Mouse (Mus musculus): ENCODE data around the gene Olfr71.
A peak's percentile ranks its signal among the peaks of the same experiment; 100 is the strongest.

The Olfr71 gene

GRCm38 (mm10) chr4:43711821-43712220, 1.8 kb upstream of the Olfr71 start:
- DNase-seq, result peak; percentile 93 to 95

GRCm38 (mm10) chr4:43705991-43706390, 4.1 kb downstream of the Olfr71 start:
- DNase-seq, result peak in 1 of 2 experiments; percentile 47

- DNase-seq, result peak; percentile 59 to 70
Measured at GRCm38 (mm10) chr4:43703851-43704250, 6.2 kb downstream of the Olfr71 start.

GRCm38 (mm10) chr4:43703439-43703838, 6.6 kb downstream of the Olfr71 start:
- no peak for DNase-seq

GRCm38 (mm10) chr4:43700707-43701106, 9.3 kb downstream of the Olfr71 start, which contains the start of gene Olfr70:
TSS of gene Olfr70 (minus strand) at chr4:43700807.
- DNase-seq, result no peak

GRCm38 (mm10) chr4:43696561-43696960, 13.5 kb downstream of the Olfr71 start:
- DNase-seq, result no peak

GRCm38 (mm10) chr4:43695249-43695671, 14.8 kb downstream of the Olfr71 start:
- DNase-seq, result peak; percentile 38 to 60

GRCm38 (mm10) chr4:43694439-43695248, 15.4 kb downstream of the Olfr71 start:
- no peak for DNase-seq

GRCm38 (mm10) chr4:43693806-43694241, 16.2 kb downstream of the Olfr71 start:
- DNase-seq, result no peak

GRCm38 (mm10) chr4:43691026-43691425, 19.0 kb downstream of the Olfr71 start:
- DNase-seq, result no peak

GRCm38 (mm10) chr4:43690021-43690420, 20.0 kb downstream of the Olfr71 start:
- no peak for DNase-seq

- DNase-seq, result peak; percentile 55 to 72
Measured at GRCm38 (mm10) chr4:43679416-43680043, 30.5 kb downstream of the Olfr71 start.

- DNase-seq, result no peak
Measured at GRCm38 (mm10) chr4:43678541-43678940, 31.5 kb downstream of the Olfr71 start.

- no peak for DNase-seq
Measured at GRCm38 (mm10) chr4:43675608-43676007, 34.4 kb downstream of the Olfr71 start.

- no peak for DNase-seq
Measured at GRCm38 (mm10) chr4:43674974-43675373, 35.1 kb downstream of the Olfr71 start.

- DNase-seq, result no peak
Measured at GRCm38 (mm10) chr4:43673703-43674102, 36.4 kb downstream of the Olfr71 start.

- peak; percentile 95 to 97 for DNase-seq
Measured at GRCm38 (mm10) chr4:43672070-43672469, 38.0 kb downstream of the Olfr71 start.

GRCm38 (mm10) chr4:43669428-43669794, 40.6 kb downstream of the Olfr71 start:
- DNase-seq, result peak; percentile 83 to 89

GRCm38 (mm10) chr4:43668782-43669427, 41.1 kb downstream of the Olfr71 start, which contains the start of the genes Tmem8b and Fam221b:
TSS of gene Tmem8b (plus strand) at chr4:43668971.
TSS of gene Fam221b (minus strand) at chr4:43669145.
- DNase-seq, result peak; percentile 93 to 95

GRCm38 (mm10) chr4:43666412-43666811, 43.6 kb downstream of the Olfr71 start:
- no peak for DNase-seq

GRCm38 (mm10) chr4:43657146-43657545, 52.9 kb downstream of the Olfr71 start:
- DNase-seq, result no peak

GRCm38 (mm10) chr4:43656339-43657109, 53.5 kb downstream of the Olfr71 start, which contains the start of gene Hint2:
TSS of gene Hint2 (minus strand) at chr4:43656466.
- DNase-seq, result peak; percentile 92 to 96

All from kidney, postnatal 4 days (tissue).